Mouse (Mus musculus) heart, adult 2 months (tissue): ENCODE data around the gene Ccdc162.

Experiments
- CTCF ChIP-seq: fragments of 200-600 bp; IDR thresholded peaks from 2 replicates; pipeline ENCODE4 v1.8.1; 2022; ENCODE audit warnings: antibody characterized with exemption, mild to moderate bottlenecking, moderate library complexity
- POLR2A ChIP-seq: fragments of 200-500 bp; IDR thresholded peaks from 2 replicates; pipeline ENCODE4 v1.6.1; 2011; ENCODE audit warnings: mild to moderate bottlenecking, low read depth, low read length, control low read depth; ENCODE audit not compliant: insufficient read depth

- TF ChIP-seq POLR2A (no peak), CTCF (no peak)
Observed at GRCm38 (mm10) chr10:41737245-41737644, 20.8 kb upstream of the Ccdc162 start.
